Comparison of ENCODE assay signal across 9 mouse cellular contexts in genomic region chr4:65122841-65123240, GRCm38 (mm10). TPM values are rescaled to one million over a fixed set of nuclear protein-coding genes. Genes with fewer than 3 reads are reported as not detected.
DNase-seq lines count a peak whose midpoint lies in the region; ATAC-seq and TF ChIP-seq lines count a peak whose summit lies in the region.
"Had no signal": no experiment of that assay in that cellular context is flagged by ENCODE, and none has a peak within 500 bp of the region (broad histone marks: within the 10 kb centered on the region; RNA-seq: fewer than 3 reads in every experiment).

No protein-coding gene starts in this region.

- TF ChIP-seq EP300 in liver, postnatal 0 days (IDR thresholded peaks at IDR 0.05; ENCODE audit: low read depth), result no peak

- H3K9ac ChIP-seq in liver, postnatal 0 days (replicated peaks), result no peak overlapping the region
- H3K9ac ChIP-seq in liver, embryonic 12.5 days, result no peak overlapping the region
- no peak overlapping the region for H3K9ac ChIP-seq in hindbrain, embryonic 15.5 days
- H3K9ac ChIP-seq in neural tube, embryonic 13.5 days, result no peak overlapping the region

- no peaks in the 10 kb centered on the region for H3K36me3 ChIP-seq in liver, postnatal 0 days (replicated peaks; ENCODE audit: insufficient read depth, low read length)
- H3K36me3 ChIP-seq in liver, embryonic 12.5 days, result no peaks in the 10 kb centered on the region
- no peaks in the 10 kb centered on the region for H3K36me3 ChIP-seq in hindbrain, embryonic 15.5 days
- no peaks in the 10 kb centered on the region for H3K36me3 ChIP-seq in neural tube, embryonic 13.5 days

- no peak overlapping the region for H3K4me3 ChIP-seq in liver, postnatal 0 days (ENCODE audit: low read depth, low read length)
- no peak overlapping the region for H3K4me3 ChIP-seq in liver, embryonic 12.5 days
- no peak overlapping the region for H3K4me3 ChIP-seq in hindbrain, embryonic 15.5 days
- no peak overlapping the region for H3K4me3 ChIP-seq in neural tube, embryonic 13.5 days

- peaks cover 18% of the 10 kb centered on the region for H3K27me3 ChIP-seq in liver, postnatal 0 days (ENCODE audit: insufficient read depth, low read length)
- peaks cover 50% of the 10 kb centered on the region for H3K27me3 ChIP-seq in liver, embryonic 12.5 days (replicated peaks)
- H3K27me3 ChIP-seq in hindbrain, embryonic 15.5 days, result peaks cover 5% of the 10 kb centered on the region; the same call in 1 of the 2 replicates
- H3K27me3 ChIP-seq in neural tube, embryonic 13.5 days, result peaks cover 48% of the 10 kb centered on the region

- H3K9me3 ChIP-seq in liver, postnatal 0 days (ENCODE audit: low read length), result no peaks in the 10 kb centered on the region
- no peaks in the 10 kb centered on the region for H3K9me3 ChIP-seq in liver, embryonic 12.5 days (replicated peaks)
- H3K9me3 ChIP-seq in hindbrain, embryonic 15.5 days, result no peaks in the 10 kb centered on the region
- H3K9me3 ChIP-seq in neural tube, embryonic 13.5 days, result no peaks in the 10 kb centered on the region

- H3K27ac ChIP-seq in liver, postnatal 0 days (ENCODE audit: low read depth), result no peak overlapping the region
- no peak overlapping the region for H3K27ac ChIP-seq in liver, embryonic 12.5 days
- no peak overlapping the region for H3K27ac ChIP-seq in hindbrain, embryonic 15.5 days (replicated peaks)
- no peak overlapping the region for H3K27ac ChIP-seq in neural tube, embryonic 13.5 days (replicated peaks)

- H3K4me1 ChIP-seq in liver, postnatal 0 days (ENCODE audit: insufficient read depth), result no peaks in the 10 kb centered on the region; the same call in 1 of the 2 replicates
- 0 out of 2 replicates have a peak, but pooled peaks cover 4% of the 10 kb centered on the region for H3K4me1 ChIP-seq in liver, embryonic 12.5 days
- H3K4me1 ChIP-seq in hindbrain, embryonic 15.5 days (replicated peaks), result peaks cover 29% of the 10 kb centered on the region
- peaks cover 42% of the 10 kb centered on the region for H3K4me1 ChIP-seq in neural tube, embryonic 13.5 days (replicated peaks)

- ATAC-seq in cerebellum, adult (ENCODE audit: insufficient number of reproducible peaks, low FRiP score, low TSS enrichment), result no peak
- no peak for ATAC-seq in liver, postnatal 0 days
- no peak for ATAC-seq in liver, embryonic 12.5 days
- ATAC-seq in hindbrain, embryonic 15.5 days (ENCODE audit: low FRiP score, low read depth), result no peak
- ATAC-seq in neural tube, embryonic 13.5 days (ENCODE audit: low read depth), result no peak
- ATAC-seq: activated CD4-positive, CD25-positive, alpha-beta regulatory T cell, adult 4 months had no signal

- peak; percentile 71 for DNase-seq in cerebellum, adult 9-10 months
- no peak for DNase-seq in liver, postnatal 0 days
- DNase-seq in adrenal gland, postnatal 36 days, result no peak
- DNase-seq in ovary, adult 18-20 months (ENCODE audit: low spot score), result no peak

- peak; percentile 39 for TF ChIP-seq CTCF in liver, postnatal 0 days (IDR thresholded peaks at IDR 0.05; ENCODE audit: low read depth)

- H3K4me2 ChIP-seq in liver, postnatal 0 days (ENCODE audit: low read depth, low read length), result no peak overlapping the region
- H3K4me2 ChIP-seq in liver, embryonic 12.5 days, result no peak overlapping the region
- H3K4me2 ChIP-seq in hindbrain, embryonic 15.5 days, result peak overlapping the region; percentile 97
- peak overlapping the region; percentile 92; the same call in 1 of the 2 replicates for H3K4me2 ChIP-seq in neural tube, embryonic 13.5 days

- WGBS in liver, postnatal 0 days (ENCODE audit: insufficient replicate concordance), result 3% methylated on average over 2 of the region's 2 CpGs
- 0% methylated on average over 2 of the region's 2 CpGs for WGBS in liver, embryonic 12.5 days (ENCODE audit: insufficient replicate concordance)
- WGBS in hindbrain, embryonic 15.5 days, result 1% methylated on average over 2 of the region's 2 CpGs
- 1% methylated on average over 2 of the region's 2 CpGs for WGBS in neural tube, embryonic 13.5 days

RNA-seq across cellular contexts. Expression of gene Pappa, which starts 1.1 kb away (rescaled TPM):
- polyA plus RNA-seq in liver, postnatal 0 days (2015; fragmentation: Nextera tagmentation; extraction: Ambion mirVana), result 0.01 and 0.02 TPM in 2 replicates
- 0.11 and 0.15 TPM in 2 replicates for polyA plus RNA-seq in liver, embryonic 12.5 days (2016; fragmentation: Nextera tagmentation; extraction: Ambion mirVana)
- 0.82 and 1.0 TPM in 2 replicates for polyA plus RNA-seq in hindbrain, embryonic 15.5 days (2015; fragmentation: Nextera tagmentation; extraction: Ambion mirVana)
- polyA plus RNA-seq in neural tube, embryonic 13.5 days (2015; fragmentation: Nextera tagmentation; extraction: Ambion mirVana), result 0.66 and 0.76 TPM in 2 replicates
- total RNA-seq in adrenal gland, postnatal 36 days (2021), result under 1 TPM; 0.33 to 0.60 TPM
- polyA plus RNA-seq: activated CD4-positive, CD25-positive, alpha-beta regulatory T cell, adult 4 months had no signal

Comparison
In these comparisons a context has a peak if more than half of its experiments do, and no peak if none do; other contexts are left out.
1. H3K4me2 ChIP-seq: peak in hindbrain, embryonic 15.5 days (single experiment) and neural tube, embryonic 13.5 days (single experiment); none in liver, postnatal 0 days (single experiment) and liver, embryonic 12.5 days (single experiment).